In genomic region chr6:87334361-87335090, GRCm38 (mm10) we compare ENCODE assay signal across 9 mouse cellular contexts. TPM values are rescaled to one million over a fixed set of nuclear protein-coding genes. Genes with fewer than 3 reads are reported as not detected.
DNase-seq lines count a peak whose midpoint lies in the region; ATAC-seq lines count a peak whose summit lies in the region.
"Had no signal": no experiment of that assay in that cellular context is flagged by ENCODE, and none has a peak within 500 bp of the region (broad histone marks: within the 10 kb centered on the region; RNA-seq: fewer than 3 reads in every experiment).

No protein-coding gene starts in this region.

- no peak overlapping the region for H3K27ac ChIP-seq in liver, embryonic 11.5 days (ENCODE audit: low read depth, low read length)
- H3K27ac ChIP-seq in forebrain, embryonic 15.5 days (replicated peaks) = no peak overlapping the region
- H3K27ac ChIP-seq in hindbrain, embryonic 15.5 days (replicated peaks) = peak overlapping the region; percentile 69
- peak overlapping the region; percentile 96 for H3K27ac ChIP-seq in limb, embryonic 15.5 days
- H3K27ac ChIP-seq in neural tube, embryonic 11.5 days (ENCODE audit: low read depth, low read length) = no peak overlapping the region

- H3K9me3 ChIP-seq in liver, embryonic 11.5 days (ENCODE audit: control insufficient read depth, low read length) = no peaks in the 10 kb centered on the region
- H3K9me3 ChIP-seq in forebrain, embryonic 15.5 days = no peaks in the 10 kb centered on the region
- no peaks in the 10 kb centered on the region for H3K9me3 ChIP-seq in hindbrain, embryonic 15.5 days
- no peaks in the 10 kb centered on the region for H3K9me3 ChIP-seq in limb, embryonic 15.5 days
- no peaks in the 10 kb centered on the region for H3K9me3 ChIP-seq in neural tube, embryonic 11.5 days (ENCODE audit: control insufficient read depth, low read length)
- H3K9me3 ChIP-seq: megakaryocyte, embryonic 14.5 days had no signal

- H3K4me3 ChIP-seq in liver, embryonic 11.5 days (ENCODE audit: low read depth, low read length) = peak overlapping the region; percentile 55
- peak overlapping the region; percentile 65 for H3K4me3 ChIP-seq in forebrain, embryonic 15.5 days
- H3K4me3 ChIP-seq in hindbrain, embryonic 15.5 days = peak overlapping the region; percentile 63
- peak overlapping the region; percentile 85 for H3K4me3 ChIP-seq in limb, embryonic 15.5 days
- H3K4me3 ChIP-seq in neural tube, embryonic 11.5 days (ENCODE audit: low read depth, low read length) = peak overlapping the region; percentile 76

- peaks cover 20% of the 10 kb centered on the region for H3K27me3 ChIP-seq in liver, embryonic 11.5 days (replicated peaks; ENCODE audit: control insufficient read depth, insufficient read depth, low read length)
- H3K27me3 ChIP-seq in forebrain, embryonic 15.5 days = no peaks in the 10 kb centered on the region
- 0 out of 2 replicates have a peak, but pooled peaks cover 3% of the 10 kb centered on the region for H3K27me3 ChIP-seq in hindbrain, embryonic 15.5 days
- H3K27me3 ChIP-seq in limb, embryonic 15.5 days = no peaks in the 10 kb centered on the region
- no peaks in the 10 kb centered on the region for H3K27me3 ChIP-seq in neural tube, embryonic 11.5 days (ENCODE audit: control insufficient read depth, insufficient read depth, low read length)

- 23% methylated on average over 11 of the region's 11 CpGs for WGBS in liver, embryonic 11.5 days
- WGBS in forebrain, embryonic 15.5 days = 2% methylated on average over 11 of the region's 11 CpGs
- 10% methylated on average over 11 of the region's 11 CpGs for WGBS in hindbrain, embryonic 15.5 days
- WGBS in limb, embryonic 15.5 days = 2% methylated on average over 11 of the region's 11 CpGs
- WGBS in neural tube, embryonic 11.5 days = 12% methylated on average over 11 of the region's 11 CpGs

- ATAC-seq in liver, embryonic 11.5 days (replicated peaks; ENCODE audit: low FRiP score) = no peak
- peak; percentile 55 for ATAC-seq in forebrain, embryonic 15.5 days (replicated peaks)
- peak; percentile 67; the same call in 1 of the 2 replicates for ATAC-seq in hindbrain, embryonic 15.5 days (ENCODE audit: low FRiP score, low read depth)
- peak; percentile 61; the same call in 1 of the 2 replicates for ATAC-seq in limb, embryonic 15.5 days (ENCODE audit: insufficient number of reproducible peaks, low FRiP score, low TSS enrichment, low read depth)
- no peak for ATAC-seq in neural tube, embryonic 11.5 days (ENCODE audit: insufficient read depth, low FRiP score, low TSS enrichment)
- no peak for ATAC-seq in CD4-positive, CD25-positive, alpha-beta regulatory T cell, adult 4 months

- peak overlapping the region; percentile 62; the same call in 1 of the 2 replicates for H3K9ac ChIP-seq in liver, embryonic 11.5 days (ENCODE audit: low read depth, low read length)
- H3K9ac ChIP-seq in forebrain, embryonic 15.5 days (replicated peaks) = peak overlapping the region; percentile 66
- peak overlapping the region; percentile 67 for H3K9ac ChIP-seq in hindbrain, embryonic 15.5 days
- H3K9ac ChIP-seq in limb, embryonic 15.5 days = peak overlapping the region; percentile 87
- H3K9ac ChIP-seq in neural tube, embryonic 11.5 days (ENCODE audit: low read length) = peak overlapping the region; percentile 88

- peak overlapping the region; percentile 65 for H3K4me2 ChIP-seq in liver, embryonic 11.5 days
- peak overlapping the region; percentile 86 for H3K4me2 ChIP-seq in forebrain, embryonic 15.5 days (replicated peaks)
- peak overlapping the region; percentile 86 for H3K4me2 ChIP-seq in hindbrain, embryonic 15.5 days
- peak overlapping the region; percentile 68 for H3K4me2 ChIP-seq in limb, embryonic 15.5 days
- peak overlapping the region; percentile 79 for H3K4me2 ChIP-seq in neural tube, embryonic 11.5 days (ENCODE audit: low read depth)

- no peak for DNase-seq in liver, embryonic 11.5 days (ENCODE audit: low spot score)
- no peak for DNase-seq in liver
- peak; percentile 40 for DNase-seq in neural tube, embryonic 11.5 days (ENCODE audit: low spot score)
- no peak for DNase-seq in thymus, postnatal 14 days

- no peaks in the 10 kb centered on the region for H3K4me1 ChIP-seq in liver, embryonic 11.5 days (replicated peaks; ENCODE audit: control insufficient read depth, insufficient read depth, low read length)
- peaks cover 22% of the 10 kb centered on the region for H3K4me1 ChIP-seq in forebrain, embryonic 15.5 days
- peaks cover 16% of the 10 kb centered on the region for H3K4me1 ChIP-seq in hindbrain, embryonic 15.5 days (replicated peaks)
- peaks cover 42% of the 10 kb centered on the region for H3K4me1 ChIP-seq in limb, embryonic 15.5 days
- no peaks in the 10 kb centered on the region for H3K4me1 ChIP-seq in neural tube, embryonic 11.5 days (ENCODE audit: control insufficient read depth, insufficient read depth, low read length)

- no peaks in the 10 kb centered on the region for H3K36me3 ChIP-seq in liver, embryonic 11.5 days (ENCODE audit: control insufficient read depth, insufficient read depth, low read length)
- no peaks in the 10 kb centered on the region for H3K36me3 ChIP-seq in forebrain, embryonic 15.5 days
- no peaks in the 10 kb centered on the region for H3K36me3 ChIP-seq in hindbrain, embryonic 15.5 days
- H3K36me3 ChIP-seq in limb, embryonic 15.5 days = no peaks in the 10 kb centered on the region
- H3K36me3 ChIP-seq in neural tube, embryonic 11.5 days (ENCODE audit: control insufficient read depth, insufficient read depth, low read length) = no peaks in the 10 kb centered on the region

RNA-seq across cellular contexts. Expression of gene Antxr1, which starts 1.1 kb away (rescaled TPM):
- 2.0 and 3.1 TPM in 2 replicates for polyA plus RNA-seq in liver, embryonic 11.5 days (2014; fragmentation: Nextera tagmentation; extraction: Ambion mirVana)
- polyA plus RNA-seq in forebrain, embryonic 15.5 days (2015; fragmentation: Nextera tagmentation; extraction: Ambion mirVana) = 3.0 and 3.4 TPM in 2 replicates
- polyA plus RNA-seq in hindbrain, embryonic 15.5 days (2015; fragmentation: Nextera tagmentation; extraction: Ambion mirVana) = 4.7 and 5.2 TPM in 2 replicates
- polyA plus RNA-seq in limb, embryonic 15.5 days (2015; fragmentation: Nextera tagmentation; extraction: Ambion mirVana) = 19.1 and 21.7 TPM in 2 replicates
- polyA plus RNA-seq in neural tube, embryonic 11.5 days (2014; fragmentation: Nextera tagmentation; extraction: Ambion mirVana) = 6.0 and 8.7 TPM in 2 replicates
- polyA plus RNA-seq in CD4-positive, CD25-positive, alpha-beta regulatory T cell, adult 4 months (2017; shearing (Covaris generic)) = not detected

RNA-seq across cellular contexts. Expression of gene Gkn1, which starts 16.2 kb away (rescaled TPM):
- not detected in 2 replicates for polyA plus RNA-seq in liver, embryonic 11.5 days (2014; fragmentation: Nextera tagmentation; extraction: Ambion mirVana)
- not detected in 2 replicates for polyA plus RNA-seq in forebrain, embryonic 15.5 days (2015; fragmentation: Nextera tagmentation; extraction: Ambion mirVana)
- not detected in 2 replicates for polyA plus RNA-seq in hindbrain, embryonic 15.5 days (2015; fragmentation: Nextera tagmentation; extraction: Ambion mirVana)
- polyA plus RNA-seq in limb, embryonic 15.5 days (2015; fragmentation: Nextera tagmentation; extraction: Ambion mirVana) = not detected in 2 replicates
- not detected in 2 replicates for polyA plus RNA-seq in neural tube, embryonic 11.5 days (2014; fragmentation: Nextera tagmentation; extraction: Ambion mirVana)
- polyA plus RNA-seq in CD4-positive, CD25-positive, alpha-beta regulatory T cell, adult 4 months (2017; shearing (Covaris generic)) = not detected

RNA-seq across cellular contexts. Expression of gene Gkn2, which starts 38.6 kb away (rescaled TPM):
- polyA plus RNA-seq in liver, embryonic 11.5 days (2014; fragmentation: Nextera tagmentation; extraction: Ambion mirVana) = not detected in 2 replicates
- not detected in 2 replicates for polyA plus RNA-seq in forebrain, embryonic 15.5 days (2015; fragmentation: Nextera tagmentation; extraction: Ambion mirVana)
- polyA plus RNA-seq in hindbrain, embryonic 15.5 days (2015; fragmentation: Nextera tagmentation; extraction: Ambion mirVana) = not detected in 2 replicates
- not detected in 2 replicates for polyA plus RNA-seq in limb, embryonic 15.5 days (2015; fragmentation: Nextera tagmentation; extraction: Ambion mirVana)
- polyA plus RNA-seq in neural tube, embryonic 11.5 days (2014; fragmentation: Nextera tagmentation; extraction: Ambion mirVana) = not detected in 2 replicates
- not detected for polyA plus RNA-seq in CD4-positive, CD25-positive, alpha-beta regulatory T cell, adult 4 months (2017; shearing (Covaris generic))

RNA-seq across cellular contexts. Expression of gene Gkn3, which starts 54.2 kb away (rescaled TPM):
- 0.21 TPM in 1 of 2 replicates, not detected in the other for polyA plus RNA-seq in liver, embryonic 11.5 days (2014; fragmentation: Nextera tagmentation; extraction: Ambion mirVana)
- polyA plus RNA-seq in forebrain, embryonic 15.5 days (2015; fragmentation: Nextera tagmentation; extraction: Ambion mirVana) = 0.27 TPM in 1 of 2 replicates, not detected in the other
- 0.41 and 1.0 TPM in 2 replicates for polyA plus RNA-seq in hindbrain, embryonic 15.5 days (2015; fragmentation: Nextera tagmentation; extraction: Ambion mirVana)
- 1.5 and 2.5 TPM in 2 replicates for polyA plus RNA-seq in limb, embryonic 15.5 days (2015; fragmentation: Nextera tagmentation; extraction: Ambion mirVana)
- polyA plus RNA-seq in neural tube, embryonic 11.5 days (2014; fragmentation: Nextera tagmentation; extraction: Ambion mirVana) = 0.39 TPM in 1 of 2 replicates, not detected in the other
- not detected for polyA plus RNA-seq in CD4-positive, CD25-positive, alpha-beta regulatory T cell, adult 4 months (2017; shearing (Covaris generic))

Comparison
In these comparisons a context has a peak if more than half of its experiments do, and no peak if none do; other contexts are left out.
1. ATAC-seq: peak in forebrain, embryonic 15.5 days (single experiment), hindbrain, embryonic 15.5 days (single experiment) and limb, embryonic 15.5 days (single experiment); none in liver, embryonic 11.5 days (single experiment), neural tube, embryonic 11.5 days (single experiment) and CD4-positive, CD25-positive, alpha-beta regulatory T cell, adult 4 months (single experiment).
2. H3K27ac ChIP-seq: peak in hindbrain, embryonic 15.5 days (single experiment) and limb, embryonic 15.5 days (single experiment); none in liver, embryonic 11.5 days (single experiment), forebrain, embryonic 15.5 days (single experiment) and neural tube, embryonic 11.5 days (single experiment).
3. Peak in every context shown above with its lines, with median percentiles within 50 percentile points of each other: H3K4me2 ChIP-seq, H3K4me3 ChIP-seq and H3K9ac ChIP-seq.